Mouse (Mus musculus) embryonic facial prominence, embryonic 10.5 days (tissue): ENCODE measurements around the gene Zdhhc7. TPM values are rescaled to one million over a fixed set of nuclear protein-coding genes. Genes with fewer than 3 reads are reported as not detected.

Source experiments
- DNase-seq: peaks from one replicate; pipeline ENCODE4 v3.0.0-alpha.2; 2017; ENCODE audit warnings: low spot score
- H3K27ac ChIP-seq: fragments of 300-500 bp; sonication (generic); replicated peaks from 2 replicates; pipeline ENCODE4 v1.5.1; 2016; ENCODE audit warnings: mild to moderate bottlenecking
- H3K27me3 ChIP-seq: fragments of 300-500 bp; sonication (generic); replicated peaks from 2 replicates; pipeline ENCODE4 v1.6.1; 2016; ENCODE audit warnings: low read depth, mild to moderate bottlenecking; ENCODE audit not compliant: poor library complexity, severe bottlenecking
- H3K36me3 ChIP-seq: fragments of 300-500 bp; sonication (generic); replicated peaks from 2 replicates; pipeline ENCODE4 v1.6.1; 2016; ENCODE audit warnings: mild to moderate bottlenecking, moderate library complexity
- H3K4me1 ChIP-seq: fragments of 300-500 bp; sonication (generic); 2 replicates; pipeline ENCODE4 v1.6.1; 2016
- H3K4me3 ChIP-seq: fragments of 300-500 bp; sonication (generic); 2 replicates; pipeline ENCODE4 v1.5.1; 2016; ENCODE audit warnings: mild to moderate bottlenecking, moderate library complexity
- H3K9me3 ChIP-seq: fragments of 300-500 bp; sonication (generic); 2 replicates; pipeline ENCODE4 v1.6.1; 2016; ENCODE audit warnings: mild to moderate bottlenecking
- WGBS: fragments of 180-500 bp; shearing (Covaris S2); methylation state at CpG from one replicate; pipeline ENCODE4 v1.1.7; 2016; 5-methylcytosine and 5-hydroxymethylcytosine counted together
- polyA plus RNA-seq: library from polyadenylated mRNA; unstranded; fragments of >200 nt; fragmentation: Nextera tagmentation; extraction: Ambion mirVana; gene quantifications from 2 replicates; pipeline ENCODE4 v1.2.1, GENCODE M21; 2016

Gene Zdhhc7
- polyA plus RNA-seq: 30.0 and 33.0 TPM in 2 replicates

DNA sequence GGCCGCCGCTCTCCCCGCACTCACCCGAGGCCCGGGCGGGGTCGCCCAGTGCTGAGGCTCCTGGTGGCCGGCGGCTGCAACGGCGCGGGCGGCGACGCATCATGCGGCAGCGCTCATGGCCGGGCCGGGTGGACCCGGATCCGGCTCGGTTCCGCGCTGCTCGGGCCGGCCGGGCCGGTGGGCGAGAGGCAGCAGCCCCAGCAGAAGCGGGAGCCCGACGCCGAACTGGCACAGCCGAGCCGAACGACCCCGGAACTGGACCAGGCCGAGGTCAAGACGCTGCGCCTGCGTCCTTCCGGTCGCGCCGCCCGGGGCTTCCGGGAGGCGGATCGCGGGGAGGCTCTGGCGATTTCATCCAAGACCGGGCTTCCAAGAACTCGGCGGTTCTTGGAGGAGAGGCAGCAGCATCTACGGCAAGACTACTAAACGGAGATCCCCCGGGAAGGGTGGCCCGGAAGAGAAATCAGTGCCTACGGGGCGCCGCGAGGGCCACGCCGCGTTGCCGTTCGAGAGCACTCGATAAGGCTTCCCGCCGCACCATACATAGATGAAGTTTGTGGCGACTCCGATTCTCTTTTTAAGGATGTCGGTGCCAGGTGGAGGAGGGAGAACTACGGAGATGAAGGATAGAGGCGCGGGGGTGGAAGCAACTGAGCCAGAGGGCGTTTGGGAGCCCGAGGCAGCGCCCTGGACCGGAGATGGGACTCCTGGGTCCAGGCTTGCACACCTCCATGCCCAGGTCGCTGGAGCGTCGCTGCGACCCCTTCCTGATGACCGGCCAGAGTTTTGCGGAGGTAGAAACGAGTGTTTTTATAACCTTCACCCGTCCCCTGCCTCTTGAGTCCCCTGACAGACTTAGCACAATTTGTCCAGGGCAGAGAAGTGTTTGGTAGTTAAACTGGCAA lies at the start of gene Zdhhc7:
Zdhhc7 (minus strand) TSS at position 415 of the 905 bp plus-strand sequence.
- Histone ChIP-seq H3K27ac (peak within 1 kb of the TSS; percentile 92), H3K36me3 (peaks cover 8% of the 10 kb centered on the region), H3K27me3 (no peaks in the 10 kb centered on the region), H3K9me3 (no peaks in the 10 kb centered on the region), H3K4me3 (peak within 1 kb of the TSS; percentile 99), H3K4me1 (peaks cover 34% of the 10 kb centered on the region)
- WGBS: under 1% methylated on average over 88 of the region's 88 CpGs
- DNase-seq: peak; percentile 82

DNA sequence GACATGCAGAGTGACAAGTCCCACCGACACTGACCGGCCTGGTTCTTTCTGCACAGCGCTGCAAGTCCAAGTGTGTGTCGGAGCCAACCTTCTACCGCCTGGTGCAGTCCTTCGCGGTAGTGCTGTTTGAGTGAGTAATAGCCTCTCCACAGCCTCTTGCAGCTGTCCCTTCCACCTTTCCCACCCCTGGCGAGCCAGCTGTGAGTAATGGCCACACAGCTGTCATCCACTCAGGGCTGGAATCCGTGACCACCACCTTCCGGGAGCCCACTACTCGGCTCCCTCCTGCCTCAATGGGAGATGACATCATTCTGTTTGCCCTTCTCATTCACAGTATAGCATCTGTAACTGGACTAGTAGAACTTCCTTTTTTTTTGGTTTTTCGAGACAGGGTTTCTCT lies 48.7 kb upstream of the Zdhhc7 start:
- WGBS: 82% methylated on average over 12 of the region's 12 CpGs
- Histone ChIP-seq H3K4me1 (peaks cover 42% of the 10 kb centered on the region), H3K27me3 (0 out of 2 replicates have a peak, but pooled peaks cover 6% of the 10 kb centered on the region), H3K36me3 (no peaks in the 10 kb centered on the region), H3K4me3 (no peak overlapping the region), H3K9me3 (no peaks in the 10 kb centered on the region), H3K27ac (no peak overlapping the region)
- DNase-seq: no peak

DNA sequence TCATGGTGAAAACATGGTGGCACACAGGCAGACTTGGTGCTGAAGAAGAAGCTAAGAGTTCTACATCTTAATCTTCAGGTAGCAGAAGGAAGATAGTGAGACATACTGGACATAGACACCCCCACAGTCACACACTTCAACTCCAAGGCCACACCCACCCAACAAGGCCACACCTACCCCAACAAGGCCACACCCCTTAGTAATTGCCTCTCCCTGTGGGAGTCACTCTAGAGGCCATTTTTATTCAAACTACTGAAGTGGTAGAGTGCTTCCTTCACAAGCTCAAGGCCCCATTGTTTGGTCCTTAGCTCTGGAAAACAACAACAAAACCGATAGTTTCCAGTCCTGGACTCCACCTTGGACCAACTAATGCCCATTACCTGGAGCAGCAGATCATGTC lies 44.8 kb upstream of the Zdhhc7 start:
- whole genome bisulfite sequencing: 74% methylated on average over 1 of the region's 1 CpGs
- H3K4me3 ChIP-seq: no peak overlapping the region
- H3K27ac ChIP-seq: no peak overlapping the region
- H3K9me3 ChIP-seq: no peaks in the 10 kb centered on the region
- peaks cover 22% of the 10 kb centered on the region for H3K4me1 ChIP-seq
- no peaks in the 10 kb centered on the region for H3K36me3 ChIP-seq
- no peak for DNase-seq
- H3K27me3 ChIP-seq: no peaks in the 10 kb centered on the region; the same call in 1 of the 2 replicates

DNA sequence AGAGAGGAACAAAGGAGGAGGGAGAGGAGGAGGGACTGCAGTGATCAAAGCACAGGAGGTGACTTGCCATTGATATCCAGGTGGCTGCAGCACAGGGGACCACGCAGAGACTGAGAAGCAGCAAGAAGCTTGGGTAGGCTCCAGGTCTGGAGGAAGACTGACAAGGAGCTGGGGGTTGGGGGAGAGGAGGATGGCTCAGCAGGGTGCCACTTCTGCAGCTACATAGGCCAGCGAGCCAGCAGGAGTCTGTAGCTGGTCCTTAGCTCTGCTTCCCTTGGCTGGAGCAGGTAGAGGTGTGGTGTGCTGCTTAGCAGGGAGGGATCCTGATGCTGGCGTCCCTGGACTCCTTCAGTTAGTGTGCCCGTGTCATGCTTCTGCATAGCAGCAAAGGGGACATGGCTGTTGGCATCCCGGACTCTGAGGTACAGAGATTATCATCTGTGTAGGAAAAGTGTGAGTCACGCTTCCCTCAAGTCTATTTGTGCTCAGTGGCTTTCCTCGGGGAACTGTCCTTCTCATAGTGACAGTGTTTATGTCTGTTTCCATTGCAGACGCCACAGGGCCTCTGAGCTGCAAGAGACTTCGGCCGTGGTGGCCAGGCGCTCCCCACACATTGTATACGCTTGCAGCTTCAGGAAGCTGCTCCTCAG lies 43.5 kb upstream of the Zdhhc7 start:
- H3K27ac ChIP-seq: peak overlapping the region; percentile 57
- no peaks in the 10 kb centered on the region for H3K9me3 ChIP-seq
- 61% methylated on average over 12 of the region's 12 CpGs for WGBS
- H3K4me1 ChIP-seq: peaks cover 18% of the 10 kb centered on the region
- H3K4me3 ChIP-seq: no peak overlapping the region
- H3K36me3 ChIP-seq: no peaks in the 10 kb centered on the region
- no peak for DNase-seq
- H3K27me3 ChIP-seq: peaks cover under 1% of the 10 kb centered on the region

DNA sequence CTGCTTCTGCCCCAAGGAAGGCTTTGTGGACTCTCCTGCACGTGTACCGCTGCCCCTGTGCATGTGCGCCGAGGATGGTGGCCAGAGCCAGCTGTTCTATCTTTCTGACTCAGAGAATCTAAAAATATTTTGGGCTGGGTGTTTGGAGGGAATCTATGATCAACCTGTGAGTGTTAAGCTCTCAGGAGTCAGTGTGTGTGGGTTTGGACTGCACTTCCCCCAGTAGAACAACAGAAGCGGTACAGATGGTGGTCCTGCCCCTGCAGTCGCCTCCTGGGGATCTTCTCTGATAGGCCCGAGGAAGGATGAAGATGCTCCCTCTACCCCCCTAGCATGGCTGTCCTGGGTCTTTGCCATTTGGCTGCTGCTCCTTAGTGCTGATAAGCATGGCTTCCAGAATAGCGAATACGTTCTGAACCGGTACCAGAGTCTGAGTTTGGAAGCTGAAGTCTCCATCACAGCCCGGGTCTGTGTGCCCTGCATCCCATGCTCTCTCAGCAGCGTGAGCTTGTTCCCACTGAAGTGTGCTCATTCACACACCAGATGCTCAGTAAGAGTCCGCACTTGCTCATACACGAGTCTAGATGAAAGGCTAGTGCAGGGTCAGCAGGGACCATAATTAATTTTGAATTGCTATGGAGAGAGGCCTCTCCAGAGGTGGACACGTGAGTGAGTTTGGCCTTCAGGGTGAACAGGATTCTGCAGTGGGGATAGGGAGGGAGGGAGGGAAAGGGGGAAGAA lies 42.8 kb upstream of the Zdhhc7 start:
- Histone ChIP-seq H3K4me3 (no peak overlapping the region), H3K4me1 (peaks cover 18% of the 10 kb centered on the region), H3K27ac (peak overlapping the region; percentile 57), H3K36me3 (no peaks in the 10 kb centered on the region), H3K9me3 (no peaks in the 10 kb centered on the region), H3K27me3 (peaks cover 4% of the 10 kb centered on the region)
- no peak for DNase-seq
- 69% methylated on average over 15 of the region's 15 CpGs for WGBS

DNA sequence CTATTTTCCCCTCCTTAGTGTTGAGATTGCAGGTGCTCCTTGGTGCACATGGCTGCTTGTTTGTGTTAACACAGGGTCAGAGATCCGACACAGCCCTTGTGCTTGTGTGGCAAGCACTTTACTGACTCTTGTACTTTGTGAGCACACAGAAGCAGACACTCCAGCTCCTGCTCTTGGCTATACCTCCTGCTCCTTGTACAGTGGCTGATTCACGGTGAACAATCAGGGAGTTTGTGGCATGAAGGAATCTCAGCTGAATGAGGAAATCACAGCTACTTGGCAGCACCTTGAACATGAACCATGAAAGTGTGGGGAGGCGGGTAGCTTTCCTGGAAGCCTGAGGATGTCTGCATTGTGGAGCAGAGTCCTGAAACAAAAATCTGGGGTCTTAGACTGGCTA lies 39.5 kb upstream of the Zdhhc7 start:
- Histone ChIP-seq H3K27me3 (peaks cover 10% of the 10 kb centered on the region), H3K9me3 (no peaks in the 10 kb centered on the region), H3K27ac (no peak overlapping the region), H3K4me3 (no peak overlapping the region), H3K4me1 (peaks cover 22% of the 10 kb centered on the region), H3K36me3 (no peaks in the 10 kb centered on the region)
- no peak for DNase-seq
- 79% methylated on average over 3 of the region's 3 CpGs for WGBS

DNA sequence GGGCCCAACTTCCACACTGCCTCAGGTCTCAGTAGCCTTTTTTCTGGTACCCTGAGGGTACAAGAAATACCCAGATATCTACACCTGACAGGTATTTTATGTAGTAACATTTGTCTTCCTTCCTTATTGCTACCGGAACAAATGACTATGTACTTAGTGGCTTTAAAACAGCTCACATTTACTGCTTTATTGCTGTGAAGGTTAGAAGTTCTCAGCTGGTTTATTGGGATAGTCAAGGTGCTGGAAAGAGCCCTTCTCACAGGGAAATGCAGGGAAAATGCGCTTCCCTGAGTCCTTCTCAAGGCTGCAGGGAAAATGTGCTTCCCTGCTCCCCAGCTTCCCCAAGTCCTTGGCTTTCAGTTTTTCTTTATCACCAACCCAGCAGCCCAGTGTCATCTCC lies 37.7 kb upstream of the Zdhhc7 start:
- H3K9me3 ChIP-seq: no peaks in the 10 kb centered on the region
- no peak overlapping the region for H3K4me3 ChIP-seq
- WGBS: 91% methylated on average over 2 of the region's 2 CpGs
- peaks cover 9% of the 10 kb centered on the region for H3K4me1 ChIP-seq
- H3K36me3 ChIP-seq: no peaks in the 10 kb centered on the region
- no peak overlapping the region for H3K27ac ChIP-seq
- no peak for DNase-seq
- H3K27me3 ChIP-seq: peaks cover 10% of the 10 kb centered on the region

DNA sequence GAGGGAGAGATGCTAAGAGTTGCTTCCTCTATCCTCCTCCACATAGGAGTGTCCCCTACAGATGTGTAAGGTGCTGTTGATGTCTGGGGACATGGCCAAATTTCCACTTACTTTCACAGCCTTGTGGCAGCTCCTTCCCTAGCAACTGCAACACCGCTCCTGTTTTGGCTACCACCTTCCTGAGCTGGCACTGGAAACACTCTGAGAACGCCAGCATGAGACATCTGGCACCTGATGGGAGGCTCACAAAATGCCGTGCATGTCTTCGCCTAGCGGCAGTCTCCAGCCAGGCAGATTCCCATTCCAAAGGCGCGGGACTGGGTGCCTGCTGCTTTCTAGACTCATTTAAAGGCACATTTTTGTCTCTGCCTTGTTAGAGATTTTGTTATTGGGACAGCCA lies 35.3 kb upstream of the Zdhhc7 start:
- no peak overlapping the region for H3K4me3 ChIP-seq
- 0 out of 2 replicates have a peak, but pooled peaks cover 5% of the 10 kb centered on the region for H3K4me1 ChIP-seq
- H3K27ac ChIP-seq: no peak overlapping the region
- H3K9me3 ChIP-seq: no peaks in the 10 kb centered on the region
- 67% methylated on average over 7 of the region's 7 CpGs for WGBS
- no peak for DNase-seq
- H3K27me3 ChIP-seq: peaks cover 20% of the 10 kb centered on the region
- H3K36me3 ChIP-seq: no peaks in the 10 kb centered on the region

DNA sequence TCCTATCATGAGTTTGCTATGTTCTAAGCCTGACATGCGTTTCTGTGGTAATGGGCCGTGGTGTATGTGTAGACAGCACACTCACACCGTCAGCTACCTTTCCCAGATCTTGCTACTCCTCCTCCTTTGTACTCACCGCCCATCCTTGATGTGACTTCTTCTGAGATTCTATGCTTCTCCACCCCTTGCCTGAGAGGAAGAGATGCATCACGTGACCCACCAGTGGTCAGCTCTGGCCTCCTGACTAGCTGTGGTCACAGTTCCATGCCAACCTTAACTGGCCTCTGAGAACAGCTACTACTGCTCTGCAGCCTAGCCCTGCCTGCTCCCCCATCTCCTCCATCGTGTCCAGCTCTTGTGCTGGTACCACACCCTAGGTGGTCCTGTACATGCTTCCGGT lies 34.4 kb upstream of the Zdhhc7 start:
- WGBS: 89% methylated on average over 7 of the region's 7 CpGs
- no peaks in the 10 kb centered on the region for H3K36me3 ChIP-seq

DNA sequence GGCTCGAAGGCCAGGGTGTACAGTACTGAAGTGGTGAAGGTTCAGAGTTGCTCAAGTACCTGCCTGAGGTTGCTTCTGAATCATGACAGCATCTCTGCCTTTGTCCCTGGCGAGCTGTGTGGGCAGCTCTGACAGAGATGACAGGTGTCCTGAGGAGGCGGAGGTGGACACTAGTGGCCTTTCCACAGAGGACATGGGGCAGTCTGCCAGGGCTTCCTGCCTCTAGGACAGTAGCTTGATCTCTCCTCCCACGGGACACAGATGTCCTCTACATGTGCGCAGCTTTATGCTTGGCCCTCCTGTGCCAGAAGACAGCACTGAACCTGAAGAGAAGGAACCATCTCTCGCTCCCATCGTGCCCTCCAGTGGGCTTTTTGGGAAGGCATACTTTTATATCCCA lies 31.9 kb upstream of the Zdhhc7 start:
- H3K27ac ChIP-seq: no peak overlapping the region
- no peaks in the 10 kb centered on the region for H3K36me3 ChIP-seq
- no peak overlapping the region for H3K4me3 ChIP-seq
- DNase-seq: no peak
- peaks cover 26% of the 10 kb centered on the region for H3K4me1 ChIP-seq
- H3K9me3 ChIP-seq: no peaks in the 10 kb centered on the region
- H3K27me3 ChIP-seq: peaks cover 11% of the 10 kb centered on the region
- WGBS: 81% methylated on average over 7 of the region's 7 CpGs

More for the DNA sequence above, 34.4 kb upstream of the Zdhhc7 start:
- H3K27me3 ChIP-seq: peaks cover 20% of the 10 kb centered on the region
- H3K4me3 ChIP-seq: no peak overlapping the region
- no peaks in the 10 kb centered on the region for H3K9me3 ChIP-seq
- H3K27ac ChIP-seq: no peak overlapping the region
- DNase-seq: no peak
- H3K4me1 ChIP-seq: peaks cover 10% of the 10 kb centered on the region; the same call in 1 of the 2 replicates

DNA sequence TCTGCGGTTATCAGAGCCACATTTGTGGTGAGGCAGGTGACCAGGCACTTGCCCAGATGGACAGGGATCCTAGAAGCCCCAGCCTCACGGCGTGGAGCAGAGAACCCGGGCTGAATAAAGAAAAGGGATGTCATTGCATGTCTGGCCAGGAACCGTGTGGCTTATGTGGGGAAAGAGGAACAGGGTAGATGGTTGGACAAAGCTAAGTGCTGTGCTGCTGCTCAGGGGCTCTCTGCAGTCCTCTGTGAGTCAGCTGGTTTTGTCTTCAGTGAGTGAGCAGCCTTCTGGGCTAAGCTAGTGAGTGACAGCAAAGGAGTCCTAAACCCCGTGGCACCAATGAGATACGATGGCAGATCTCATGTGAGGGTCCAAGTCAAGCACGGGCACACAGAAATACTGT lies 29.9 kb upstream of the Zdhhc7 start:
- H3K9me3 ChIP-seq: no peaks in the 10 kb centered on the region
- H3K4me3 ChIP-seq: no peak overlapping the region
- no peak for DNase-seq
- 89% methylated on average over 8 of the region's 8 CpGs for WGBS
- no peaks in the 10 kb centered on the region for H3K36me3 ChIP-seq
- H3K27me3 ChIP-seq: peaks cover 24% of the 10 kb centered on the region
- no peak overlapping the region for H3K27ac ChIP-seq
- peaks cover 37% of the 10 kb centered on the region for H3K4me1 ChIP-seq

DNA sequence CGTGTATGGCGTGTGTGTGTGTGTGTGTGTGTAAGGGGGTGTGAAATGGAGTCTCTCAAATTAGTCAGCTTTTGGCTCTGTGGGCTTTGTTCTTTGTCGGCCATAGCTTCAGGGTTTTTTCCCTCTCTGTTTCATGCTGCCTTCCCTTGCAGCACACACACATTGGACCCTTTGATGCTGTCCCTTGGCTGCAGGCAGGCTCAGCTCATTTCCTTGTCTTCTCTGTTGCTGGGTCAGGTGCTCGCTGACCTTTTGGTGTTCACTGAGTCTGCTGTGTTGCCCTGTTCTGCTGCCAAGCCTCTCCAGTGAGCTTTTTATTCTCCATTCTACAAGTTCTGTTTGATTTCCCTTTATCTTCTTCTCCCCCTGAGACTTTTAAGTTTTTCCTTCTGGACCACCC lies 28.3 kb upstream of the Zdhhc7 start:
- peak; percentile 42 for DNase-seq
- 33% methylated on average over 4 of the region's 4 CpGs for WGBS
- H3K27ac ChIP-seq: peak overlapping the region; percentile 44; the same call in 1 of the 2 replicates
- H3K36me3 ChIP-seq: no peaks in the 10 kb centered on the region
- no peak overlapping the region for H3K4me3 ChIP-seq
- H3K4me1 ChIP-seq: peaks cover 51% of the 10 kb centered on the region
- no peaks in the 10 kb centered on the region for H3K9me3 ChIP-seq
- peaks cover 29% of the 10 kb centered on the region for H3K27me3 ChIP-seq
